Mouse (Mus musculus) ES-Bruce4 (cell line): ENCODE measurements around the gene Cacnb3. TPM values are rescaled to one million over a fixed set of nuclear protein-coding genes. Genes with fewer than 3 reads are reported as not detected.
A peak's percentile ranks its signal among the peaks of the same experiment; 100 is the strongest.

ENCODE experiments used
- H3K27ac ChIP-seq: 2 replicates; pipeline ENCODE4 v1.5.1; 2012; ENCODE audit warnings: low read length, inconsistent platforms; ENCODE audit not compliant: insufficient read depth
- H3K27me3 ChIP-seq: 2 replicates; pipeline ENCODE4 v1.6.1; 2012; ENCODE audit warnings: mild to moderate bottlenecking, low read length, inconsistent platforms; ENCODE audit not compliant: control insufficient read depth, poor library complexity, insufficient read depth, severe bottlenecking
- H3K36me3 ChIP-seq: 2 replicates; pipeline ENCODE4 v1.6.1; 2012; ENCODE audit warnings: inconsistent platforms, mild to moderate bottlenecking, low read length, moderate library complexity; ENCODE audit not compliant: control insufficient read depth, poor library complexity, insufficient read depth, severe bottlenecking
- H3K4me1 ChIP-seq: one replicate; pipeline ENCODE4 v1.8.1; 2011; ENCODE audit warnings: low read length; ENCODE audit not compliant: control insufficient read depth, insufficient read depth
- H3K4me3 ChIP-seq: 2 replicates; pipeline ENCODE4 v1.5.1; 2011; ENCODE audit warnings: low read depth, mild to moderate bottlenecking, low read length
- H3K9ac ChIP-seq: 2 replicates; pipeline ENCODE4 v1.6.1; 2012; ENCODE audit warnings: low read depth, mild to moderate bottlenecking, inconsistent platforms; ENCODE audit not compliant: poor library complexity, severe bottlenecking
- H3K9me3 ChIP-seq: replicated peaks from 2 replicates; pipeline ENCODE4 v1.6.1; 2012; ENCODE audit warnings: mild to moderate bottlenecking, low read length, inconsistent platforms; ENCODE audit not compliant: control insufficient read depth, poor library complexity, insufficient read depth, severe bottlenecking
- CTCF ChIP-seq: IDR thresholded peaks from one replicate; pipeline ENCODE4 v1.8.1; 2011; ENCODE audit warnings: low read depth, low read length
- EP300 ChIP-seq: IDR thresholded peaks from 2 replicates; pipeline ENCODE4 v1.6.1; 2011; ENCODE audit warnings: low read depth, low read length; ENCODE audit not compliant: insufficient read depth
- POLR2A ChIP-seq: IDR thresholded peaks from one replicate; pipeline ENCODE4 v1.8.1; 2011; ENCODE audit warnings: low read length; ENCODE audit not compliant: insufficient read depth
- polyA plus RNA-seq: library from polyadenylated mRNA; stranded (reverse); fragments of >200 nt; gene quantifications from 2 replicates; pipeline ENCODE4 v1.2.4, GENCODE M21; 2011; ENCODE audit warnings: low read depth; ENCODE audit not compliant: missing spikeins, insufficient read depth, insufficient read length

The Cacnb3 gene
- polyA plus RNA-seq, 1 experiment: 16.8 TPM

DNA sequence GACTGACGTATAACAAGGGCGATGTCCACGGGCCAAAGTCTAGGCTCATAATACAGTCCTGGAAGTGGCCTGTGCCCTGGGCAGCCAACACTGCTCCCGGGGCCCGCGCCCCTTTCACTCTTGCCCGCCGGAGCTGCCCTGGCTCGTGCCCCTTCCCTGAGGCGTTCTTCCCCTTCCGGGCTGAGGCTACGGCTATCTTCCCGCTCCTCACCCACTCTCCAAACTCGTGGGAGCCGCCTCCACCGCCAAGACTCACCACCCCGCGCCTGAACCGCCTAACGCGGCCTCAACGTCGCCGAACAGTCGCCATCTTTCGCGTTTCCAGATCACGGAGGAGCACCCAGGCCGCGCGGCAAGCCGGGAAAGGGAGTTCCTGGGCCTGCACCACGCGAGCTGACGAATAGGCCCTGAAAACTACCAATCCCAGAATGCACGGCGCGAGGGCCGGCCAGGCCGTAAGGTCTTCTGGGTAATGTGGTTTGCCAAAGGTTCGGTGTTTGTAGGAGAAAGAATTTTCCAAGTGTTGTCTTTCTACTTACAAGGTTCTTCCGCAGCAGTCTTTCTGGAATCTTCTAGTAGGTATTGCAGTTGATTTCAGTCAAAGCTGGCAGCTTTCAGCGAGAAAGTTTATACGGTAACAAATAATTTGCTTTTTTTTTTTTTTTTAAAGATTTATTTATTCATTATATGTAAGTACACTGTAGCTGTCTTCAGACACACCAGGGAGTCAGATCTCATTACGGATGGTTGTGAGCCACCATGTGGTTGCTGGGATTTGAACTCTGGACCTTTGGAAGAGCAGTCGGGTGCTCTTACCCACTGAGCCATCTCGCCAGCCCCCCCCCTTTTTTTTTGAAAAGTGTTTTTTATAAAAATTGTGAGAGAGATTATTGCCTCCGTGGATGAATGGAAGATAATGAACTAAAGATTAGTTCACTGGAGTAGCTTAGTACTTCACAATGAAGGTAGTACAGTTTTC lies 32.2 kb downstream of the Cacnb3 start, which contains the start of gene Ddx23:
TSS of gene Ddx23 (minus strand) at position 328 of the 979 bp plus-strand sequence.
- Histone ChIP-seq H3K9ac (peak within 1 kb of the TSS; percentile 93), H3K4me1 (no peaks in the 10 kb centered on the region), H3K27me3 (no peaks in the 10 kb centered on the region), H3K9me3 (no peaks in the 10 kb centered on the region), H3K4me3 (peak within 1 kb of the TSS; percentile 96), H3K36me3 (peaks cover 4% of the 10 kb centered on the region; the same call in 1 of the 2 replicates), H3K27ac (no peak within 1 kb of the TSS)
- TF ChIP-seq POLR2A (no peak), CTCF (no peak), EP300 (no peak)

- no peak overlapping the region for H3K27ac ChIP-seq
- no peaks in the 10 kb centered on the region for H3K9me3 ChIP-seq
- no peaks in the 10 kb centered on the region for H3K4me1 ChIP-seq
- H3K27me3 ChIP-seq: no peaks in the 10 kb centered on the region
- no peak overlapping the region for H3K4me3 ChIP-seq
- no peak for TF ChIP-seq EP300
- TF ChIP-seq CTCF: no peak
- TF ChIP-seq POLR2A: no peak
- no peak overlapping the region for H3K9ac ChIP-seq
- no peaks in the 10 kb centered on the region for H3K36me3 ChIP-seq
Observed at GRCm38 (mm10) chr15:98664042-98664907, 33.6 kb downstream of the Cacnb3 start.

DNA sequence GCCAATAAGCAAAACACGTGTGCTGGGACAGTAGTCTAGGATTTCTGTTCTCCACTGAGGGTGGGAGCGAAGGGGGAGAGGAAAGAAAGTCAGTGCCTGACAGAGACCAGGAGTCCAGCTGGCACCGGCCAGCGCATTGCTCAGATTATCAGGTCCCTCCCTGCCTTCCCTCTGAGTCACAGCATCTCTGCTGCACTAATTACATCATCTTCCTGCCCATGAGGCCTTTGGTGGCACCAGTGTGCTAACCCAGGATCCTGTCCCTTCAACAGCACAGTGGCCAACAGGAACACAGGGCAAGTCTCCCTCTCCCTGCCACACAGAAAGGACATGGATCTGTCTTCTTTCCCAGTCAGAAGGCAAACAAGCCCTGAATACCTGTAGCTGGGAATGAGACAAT lies 42.0 kb downstream of the Cacnb3 start:
- H3K4me1 ChIP-seq: no peaks in the 10 kb centered on the region
- H3K4me3 ChIP-seq: no peak overlapping the region
- no peaks in the 10 kb centered on the region for H3K9me3 ChIP-seq
- TF ChIP-seq CTCF (no peak), POLR2A (no peak), EP300 (no peak)
- no peaks in the 10 kb centered on the region for H3K36me3 ChIP-seq
- H3K9ac ChIP-seq: no peak overlapping the region
- peaks cover 2% of the 10 kb centered on the region; the same call in 1 of the 2 replicates for H3K27me3 ChIP-seq
- no peak overlapping the region for H3K27ac ChIP-seq

DNA sequence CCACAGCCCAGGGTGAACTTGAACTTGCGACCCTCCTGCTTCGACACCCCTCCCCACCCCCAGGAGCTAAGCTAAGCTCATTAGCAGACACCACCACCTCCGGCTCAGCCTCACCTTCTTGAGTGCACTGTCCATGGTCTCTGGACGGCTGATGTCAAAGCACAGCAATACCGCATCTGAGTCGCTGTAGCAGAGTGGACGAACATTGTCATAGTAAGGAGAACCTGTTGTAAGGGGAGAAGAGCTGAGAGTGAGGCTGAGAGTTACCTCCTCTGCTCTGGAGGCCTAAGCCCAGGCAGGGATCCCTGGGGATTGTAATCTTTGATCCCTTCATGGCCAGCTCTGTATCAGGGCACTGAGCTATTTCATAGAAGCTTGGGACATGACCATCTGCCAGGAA lies 43.1 kb downstream of the Cacnb3 start:
- H3K4me3 ChIP-seq: no peak overlapping the region
- no peaks in the 10 kb centered on the region for H3K4me1 ChIP-seq
- H3K9me3 ChIP-seq: no peaks in the 10 kb centered on the region
- no peak overlapping the region for H3K27ac ChIP-seq
- no peak for TF ChIP-seq EP300
- no peak for TF ChIP-seq POLR2A
- no peak for TF ChIP-seq CTCF
- no peak overlapping the region for H3K9ac ChIP-seq
- H3K36me3 ChIP-seq: no peaks in the 10 kb centered on the region
- H3K27me3 ChIP-seq: peaks cover 2% of the 10 kb centered on the region; the same call in 1 of the 2 replicates

DNA sequence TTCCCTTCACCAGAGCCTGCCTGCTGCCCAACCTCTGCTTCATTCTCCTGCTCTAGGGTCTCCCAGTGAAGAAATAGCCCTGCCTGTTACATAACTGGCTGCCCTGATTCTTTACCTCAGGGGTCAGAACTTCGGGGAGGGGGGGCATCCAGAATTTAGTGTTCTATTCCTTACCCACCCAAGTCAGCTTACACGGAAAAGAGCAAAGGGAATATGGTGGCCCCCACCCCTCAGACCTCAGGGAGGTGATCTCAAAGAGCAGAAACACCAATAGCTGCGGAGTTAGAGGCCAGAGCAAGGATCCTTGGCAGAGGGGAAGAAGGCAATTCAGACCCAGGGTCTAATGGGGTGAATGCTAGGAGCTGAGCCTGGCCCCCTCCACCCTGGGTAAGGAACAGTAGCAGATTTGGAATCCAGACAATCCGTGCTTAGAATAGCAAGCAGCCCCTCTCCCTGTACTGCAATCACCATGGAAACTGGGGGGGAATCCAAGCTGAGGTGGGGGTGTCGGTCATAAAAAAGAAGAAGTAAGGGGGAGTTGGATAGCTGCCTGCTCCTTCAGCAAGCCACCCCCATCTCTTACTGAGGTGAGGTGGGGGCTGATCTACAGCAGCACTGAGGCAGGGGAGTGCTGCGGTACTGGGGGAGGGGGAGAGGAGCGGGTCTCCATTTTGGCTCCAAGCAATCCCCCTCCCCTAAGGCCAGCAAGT lies 43.8 kb downstream of the Cacnb3 start:
- no peak overlapping the region for H3K4me3 ChIP-seq
- no peaks in the 10 kb centered on the region for H3K4me1 ChIP-seq
- no peak overlapping the region for H3K9ac ChIP-seq
- no peak overlapping the region for H3K27ac ChIP-seq
- H3K36me3 ChIP-seq: no peaks in the 10 kb centered on the region
- TF ChIP-seq EP300 (no peak), CTCF (no peak), POLR2A (no peak)
- peaks cover 2% of the 10 kb centered on the region; the same call in 1 of the 2 replicates for H3K27me3 ChIP-seq
- H3K9me3 ChIP-seq: no peaks in the 10 kb centered on the region
